Mouse (Mus musculus) 3134 (cell line): ENCODE measurements around the gene Rap1gds1.

ENCODE experiments used
- DNase-seq: peaks from one replicate; pipeline ENCODE4 v3.0.0-alpha.2; 2011; ENCODE audit warnings: low spot score; ENCODE audit not compliant: insufficient read length; ENCODE audit errors: extremely low read depth

Rap1gds1 gene

GRCm38 (mm10) chr3:138955220-138955619 is 119.8 kb downstream of the Rap1gds1 start:
- no peak for DNase-seq

- DNase-seq, result no peak
These were observed 125.9 kb downstream of the Rap1gds1 start for GRCm38 (mm10) chr3:138949081-138949480.

- DNase-seq, result no peak
These were observed 129.5 kb downstream of the Rap1gds1 start for GRCm38 (mm10) chr3:138945516-138945915.

GRCm38 (mm10) chr3:138941604-138942003 is 133.4 kb downstream of the Rap1gds1 start:
- DNase-seq, result no peak

GRCm38 (mm10) chr3:138937241-138937640 is 137.8 kb downstream of the Rap1gds1 start:
- no peak for DNase-seq

GRCm38 (mm10) chr3:138936780-138937179 is 138.2 kb downstream of the Rap1gds1 start:
- DNase-seq, result no peak

GRCm38 (mm10) chr3:138927437-138927836 is 147.6 kb downstream of the Rap1gds1 start:
- no peak for DNase-seq

GRCm38 (mm10) chr3:138926161-138926560 is 148.8 kb downstream of the Rap1gds1 start:
- no peak for DNase-seq

GRCm38 (mm10) chr3:138918241-138918640 is 156.8 kb downstream of the Rap1gds1 start:
- no peak for DNase-seq

- peak; percentile 56 for DNase-seq
These were observed 158.0 kb downstream of the Rap1gds1 start for GRCm38 (mm10) chr3:138917016-138917415.

- DNase-seq, result peak; percentile 28
These were observed 158.4 kb downstream of the Rap1gds1 start for GRCm38 (mm10) chr3:138916591-138916990.

GRCm38 (mm10) chr3:138914626-138915288 is 160.2 kb downstream of the Rap1gds1 start:
- no peak for DNase-seq

GRCm38 (mm10) chr3:138912504-138912903 is 162.5 kb downstream of the Rap1gds1 start:
- DNase-seq, result no peak

GRCm38 (mm10) chr3:138909313-138909712 is 165.7 kb downstream of the Rap1gds1 start:
- no peak for DNase-seq

GRCm38 (mm10) chr3:138906112-138906880 is 168.7 kb downstream of the Rap1gds1 start:
- DNase-seq, result peak; percentile 23

GRCm38 (mm10) chr3:138905678-138906077 is 169.3 kb downstream of the Rap1gds1 start:
- DNase-seq, result no peak

- DNase-seq, result peak; percentile 27
These were observed 174.3 kb downstream of the Rap1gds1 start for GRCm38 (mm10) chr3:138900571-138901141.

- no peak for DNase-seq
These were observed 176.9 kb downstream of the Rap1gds1 start for GRCm38 (mm10) chr3:138898055-138898454.

- no peak for DNase-seq
These were observed 177.5 kb downstream of the Rap1gds1 start for GRCm38 (mm10) chr3:138897500-138897899.

- DNase-seq, result no peak
These were observed 181.5 kb downstream of the Rap1gds1 start for GRCm38 (mm10) chr3:138893520-138893919.

GRCm38 (mm10) chr3:138889769-138890295 is 185.2 kb downstream of the Rap1gds1 start:
- DNase-seq, result no peak
